Mouse (Mus musculus) adrenal gland, postnatal 36 days (tissue): ENCODE data around the gene Sh2d4b. TPM values are rescaled to one million over a fixed set of nuclear protein-coding genes. Genes with fewer than 3 reads are reported as not detected.

Source experiments
- DNase-seq, 2 experiments: peaks; one replicate each; pipeline ENCODE4 v3.0.0; 2021; ENCODE audit warnings: mixed read lengths in 1 of 2
- total RNA-seq, 2 experiments: library from RNA; stranded (reverse); gene quantifications; 2 replicates each; pipeline ENCODE4 v1.2.3; 2021

The Sh2d4b gene
- total RNA-seq, 2 experiments from 2014 or later = 1.2 to 2.6 TPM

- DNase-seq = no peak
These were observed 55.7 kb downstream of the Sh2d4b start for GRCm38 (mm10) chr14:40837397-40837796.

- DNase-seq = no peak
These were observed 62.6 kb downstream of the Sh2d4b start for GRCm38 (mm10) chr14:40830505-40830904.

- DNase-seq = no peak
These were observed 63.0 kb downstream of the Sh2d4b start for GRCm38 (mm10) chr14:40830094-40830493.

- peak; percentile 76 to 79 for DNase-seq
These were observed 75.0 kb downstream of the Sh2d4b start for GRCm38 (mm10) chr14:40818051-40818450.

GRCm38 (mm10) chr14:40816715-40817114 lies 76.4 kb downstream of the Sh2d4b start:
- no peak for DNase-seq

GRCm38 (mm10) chr14:40791606-40792005 lies 101.5 kb downstream of the Sh2d4b start:
- peak; percentile 51 to 59 for DNase-seq

DNA sequence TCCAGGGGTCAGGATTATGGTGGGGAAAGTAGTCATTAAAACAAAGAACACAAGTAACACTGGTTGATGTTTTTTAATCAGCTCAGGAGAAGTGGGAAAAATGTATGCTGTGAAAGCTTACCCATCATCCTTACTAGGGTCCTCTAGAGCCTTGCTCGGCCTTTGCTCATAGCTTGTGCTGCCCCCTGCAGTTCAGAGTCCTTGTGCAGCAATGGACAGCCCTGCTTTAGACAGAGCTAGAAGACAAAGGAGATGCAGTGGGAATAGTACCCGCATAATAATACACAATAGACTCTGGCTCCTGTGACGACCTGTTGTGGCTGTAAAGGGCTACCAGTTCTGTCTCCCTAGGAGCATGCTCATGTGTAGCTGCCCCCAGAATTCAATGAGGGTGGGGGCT lies 104.0 kb downstream of the Sh2d4b start:
- peak; percentile 45 to 78 for DNase-seq

- peak; percentile 34 to 52 for DNase-seq
These were observed 123.7 kb downstream of the Sh2d4b start for GRCm38 (mm10) chr14:40769097-40770090.

Other genes starting within 250 kb of the Sh2d4b start
- gene Tspan14, start 73.5 kb upstream of the Sh2d4b start, total RNA-seq = 10 to 100 TPM; 31.5 to 37.3 TPM
- gene Fam213a, start 120.5 kb upstream of the Sh2d4b start, total RNA-seq = 100 to 1,000 TPM; 115 to 121 TPM
- gene Dydc2, start 175.9 kb upstream of the Sh2d4b start, total RNA-seq = under 1 TPM; 0.36 to 0.53 TPM
- under 1 TPM in 1 of 2 experiments, not detected in 1; 0.49 TPM for gene Dydc1, start 179.6 kb upstream of the Sh2d4b start, total RNA-seq
- gene Mat1a, start 211.8 kb upstream of the Sh2d4b start, total RNA-seq = under 1 TPM in 1 of 2 experiments, not detected in 1; 0.53 TPM
- gene Sftpa1, start 238.5 kb upstream of the Sh2d4b start, total RNA-seq = under 1 TPM; 0.26 to 0.46 TPM